Mouse (Mus musculus): Measurements from ENCODE around the gene Zfp775.

GRCm38 (mm10) chr6:48664750-48665149, 62.9 kb downstream of the Zfp775 start:
- TF ChIP-seq CTCF (IDR thresholded peaks at IDR 0.05; ENCODE audit: control insufficient read depth, insufficient read depth, insufficient read length) (no peak), CEBPB (IDR thresholded peaks at IDR 0.05; ENCODE audit: low read depth) (no peak), MYOG (IDR thresholded peaks at IDR 0.05; ENCODE audit: control insufficient read depth, extremely low read depth, insufficient read length) (no peak)

All from C2C12 (cell line).